Mouse (Mus musculus): ENCODE measurements around the gene Dpy30. TPM values are rescaled to one million over a fixed set of nuclear protein-coding genes. Genes with fewer than 3 reads are reported as not detected.

Gene Dpy30
- total and polyA plus RNA-seq, 3 experiments = 121 to 192 TPM; not detected in 1

DNA sequence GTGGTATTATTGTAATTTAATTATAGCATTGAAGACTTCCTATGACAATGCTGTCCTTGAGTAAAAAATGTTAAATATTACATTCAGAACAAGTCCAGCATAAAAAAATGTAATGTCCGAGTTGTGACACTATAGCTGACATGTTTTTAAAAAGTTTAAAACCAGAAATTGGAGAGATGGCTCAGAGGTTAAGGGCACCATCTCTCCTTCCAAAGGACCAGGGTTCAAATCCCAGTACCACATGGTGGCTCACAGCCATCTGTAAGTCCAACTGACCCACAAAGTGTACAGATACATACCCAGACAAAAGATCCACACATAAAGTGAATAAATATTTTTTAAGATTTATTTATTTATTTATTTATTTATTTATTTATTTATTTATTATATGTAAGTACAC lies 17.7 kb downstream of the Dpy30 start:
- Histone ChIP-seq H3K36me3 (ENCODE audit: control insufficient read depth in 1 of 2, insufficient read depth in 2 of 2, low read length in 2 of 2) (peaks cover 0 to 28% of the 10 kb centered on the region in 2 experiments; a peak in 2 of 4 replicates), H3K79me2 (ENCODE audit: control insufficient read depth, insufficient read depth, low read length, poor library complexity) (peaks cover 2% of the 10 kb centered on the region; the same call in 1 of the 2 replicates), H3K4me1 (ENCODE audit: control insufficient read depth in 1 of 2, insufficient read depth in 2 of 2, low read length in 2 of 2) (no peaks in the 10 kb centered on the region), H3K9ac (ENCODE audit: control insufficient read depth, low read depth, low read length, poor library complexity, severe bottlenecking) (no peak overlapping the region), H3K27me3 (ENCODE audit: control insufficient read depth in 1 of 2, insufficient read depth in 2 of 2, low read length in 2 of 2) (no peaks in the 10 kb centered on the region), H3K4me3 (ENCODE audit: control insufficient read depth in 1 of 2, insufficient read depth in 1 of 2, low read depth in 2 of 2, low read length in 2 of 2) (no peak overlapping the region), H3K9me3 (replicated peaks; ENCODE audit: insufficient read depth, low read length) (no peaks in the 10 kb centered on the region), H3K27ac (ENCODE audit: control insufficient read depth, low read depth, low read length) (no peak overlapping the region)
- no peak for DNase-seq (ENCODE audit: low read depth, low spot score)
- TF ChIP-seq ZC3H11A (IDR thresholded peaks at IDR 0.05; ENCODE audit: low read depth, low read length) = no peak
- 0 out of 2 replicates have a peak, but pooled peaks have one; percentile 58 for TF ChIP-seq TBP (IDR thresholded peaks at IDR 0.05; ENCODE audit: low read depth, low read length)

DNA sequence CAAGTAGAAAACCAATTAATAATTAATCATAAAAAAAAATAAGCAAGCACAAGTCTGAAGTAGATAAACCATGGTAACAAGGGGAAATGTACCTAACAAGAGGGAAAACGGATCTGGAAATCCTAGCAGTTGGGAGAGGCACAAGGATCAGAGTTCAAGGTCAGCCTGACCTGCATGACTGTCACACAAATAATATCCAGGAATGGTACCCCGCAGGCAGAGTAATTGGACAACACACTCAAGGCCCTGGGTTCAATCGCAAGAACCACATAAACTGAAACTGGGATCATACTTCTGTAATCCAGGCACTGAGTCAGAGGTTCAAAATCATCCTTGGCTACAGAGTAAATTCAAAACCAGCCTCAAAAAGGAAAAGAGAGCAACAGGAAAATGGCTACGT lies 18.1 kb downstream of the Dpy30 start:
- Histone ChIP-seq H3K4me1 (ENCODE audit: control insufficient read depth in 1 of 2, insufficient read depth in 2 of 2, low read length in 2 of 2) (no peaks in the 10 kb centered on the region), H3K27me3 (ENCODE audit: control insufficient read depth in 1 of 2, insufficient read depth in 2 of 2, low read length in 2 of 2) (no peaks in the 10 kb centered on the region), H3K27ac (ENCODE audit: control insufficient read depth, low read depth, low read length) (no peak overlapping the region), H3K9me3 (replicated peaks; ENCODE audit: insufficient read depth, low read length) (no peaks in the 10 kb centered on the region), H3K9ac (ENCODE audit: control insufficient read depth, low read depth, low read length, poor library complexity, severe bottlenecking) (no peak overlapping the region), H3K79me2 (ENCODE audit: control insufficient read depth, insufficient read depth, low read length, poor library complexity) (peaks cover 2% of the 10 kb centered on the region; the same call in 1 of the 2 replicates), H3K4me3 (ENCODE audit: control insufficient read depth in 1 of 2, insufficient read depth in 1 of 2, low read depth in 2 of 2, low read length in 2 of 2) (no peak overlapping the region), H3K36me3 (ENCODE audit: control insufficient read depth in 1 of 2, insufficient read depth in 2 of 2, low read length in 2 of 2) (peaks cover 0 to 28% of the 10 kb centered on the region in 2 experiments; a peak in 2 of 4 replicates)
- TF ChIP-seq ETS1 (IDR thresholded peaks at IDR 0.05; ENCODE audit: low read depth, low read length) (no peak), ZC3H11A (IDR thresholded peaks at IDR 0.05; ENCODE audit: low read depth, low read length) (no peak), UBTF (IDR thresholded peaks at IDR 0.05; ENCODE audit: borderline replicate concordance, insufficient read depth, low read depth, low read length) (no peak), BHLHE40 (IDR thresholded peaks at IDR 0.05; ENCODE audit: borderline replicate concordance, low read depth, low read length) (no peak), POLR2AphosphoS5 (IDR thresholded peaks at IDR 0.05; ENCODE audit: borderline replicate concordance, low read depth, low read length) (no peak), TBP (IDR thresholded peaks at IDR 0.05; ENCODE audit: low read depth, low read length) (no peak), MAFK (IDR thresholded peaks at IDR 0.05; ENCODE audit: borderline replicate concordance, low read depth, low read length) (no peak), SMC3 (IDR thresholded peaks at IDR 0.05; ENCODE audit: low read depth, low read length) (no peak), CHD2 (IDR thresholded peaks at IDR 0.05; ENCODE audit: low read length) (no peak), MAX (IDR thresholded peaks at IDR 0.05; ENCODE audit: low read length) (no peak), TAL1 (IDR thresholded peaks at IDR 0.05; ENCODE audit: low read length) (no peak), RCOR1 (IDR thresholded peaks at IDR 0.05; ENCODE audit: low read depth, low read length) (no peak), RAD21 (IDR thresholded peaks at IDR 0.05; ENCODE audit: low read depth, low read length) (no peak), MEF2A (IDR thresholded peaks at IDR 0.05; ENCODE audit: extremely low read depth, insufficient replicate concordance, low read depth, low read length, poor library complexity, severe bottlenecking) (no peak), ZNF384 (IDR thresholded peaks at IDR 0.05; ENCODE audit: low read depth, low read length) (no peak), CHD1 (IDR thresholded peaks at IDR 0.05; ENCODE audit: low read depth, low read length) (no peak), USF2 (IDR thresholded peaks at IDR 0.05; ENCODE audit: borderline replicate concordance in 1 of 2, insufficient read depth in 1 of 2, low read depth in 1 of 2, low read length in 2 of 2) (no peak), CTCF (IDR thresholded peaks at IDR 0.05 in 2 of 3, conservative IDR thresholded peaks at IDR 0.05 in 1 of 3; ENCODE audit: control insufficient read depth in 1 of 3, insufficient read depth in 1 of 3, low read depth in 2 of 3, low read length in 3 of 3, poor library complexity in 1 of 3, severe bottlenecking in 1 of 3) (no peak), E2F4 (IDR thresholded peaks at IDR 0.05; ENCODE audit: borderline replicate concordance, low read depth, low read length) (no peak)
- DNase-seq (ENCODE audit: low read depth, low spot score) = no peak
